9 mouse cellular contexts compared by ENCODE assay signal in the genomic region with DNA sequence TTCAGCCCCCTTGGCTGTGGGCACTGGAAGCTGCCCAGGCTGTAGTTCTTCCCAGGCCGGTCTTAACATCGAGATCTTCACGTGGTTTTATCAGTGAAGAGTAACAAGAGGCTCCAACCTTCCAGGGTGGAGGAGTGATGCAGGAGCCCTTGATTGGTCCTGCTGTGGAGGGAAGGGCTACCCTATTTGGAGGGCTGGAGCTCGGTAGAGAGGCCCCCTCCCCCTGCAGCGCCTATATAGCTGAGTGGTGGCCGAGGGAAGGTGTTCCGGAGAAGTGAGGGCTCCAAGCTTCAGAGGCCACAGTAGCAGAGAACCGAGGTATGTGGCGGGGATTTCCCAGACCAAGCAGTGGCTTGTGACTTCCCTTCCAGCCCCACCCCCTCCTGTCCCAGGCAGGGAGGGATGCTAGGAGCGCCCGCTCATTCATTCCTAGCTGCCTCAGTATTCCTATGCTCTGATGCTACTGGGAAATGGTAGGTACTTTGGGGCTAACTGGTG. TPM values are rescaled to one million over a fixed set of nuclear protein-coding genes. Genes with fewer than 3 reads are reported as not detected.
DNase-seq lines count a peak whose midpoint lies in the region; ATAC-seq and TF ChIP-seq lines count a peak whose summit lies in the region.
"Had no signal": no experiment of that assay in that cellular context is flagged by ENCODE, and none has a peak within 500 bp of the region (broad histone marks: within the 10 kb centered on the region; RNA-seq: fewer than 3 reads in every experiment).

Prnd (plus strand) TSS at position 264 of the 498 bp plus-strand sequence.

- TF ChIP-seq EP300 in ES-Bruce4 (IDR thresholded peaks at IDR 0.05; ENCODE audit: insufficient read depth, low read depth, low read length) = 0 out of 2 replicates have a peak, but pooled peaks have one; percentile 13

- H3K27me3 ChIP-seq in lung, embryonic 14.5 days (ENCODE audit: insufficient read depth, low read length) = peaks cover 26% of the 10 kb centered on the region
- H3K27me3 ChIP-seq in ES-Bruce4 (ENCODE audit: control insufficient read depth, insufficient read depth, low read length, poor library complexity, severe bottlenecking) = no peaks in the 10 kb centered on the region
- peaks cover 50% of the 10 kb centered on the region for H3K27me3 ChIP-seq in limb, embryonic 10.5 days (ENCODE audit: low read depth, poor library complexity, severe bottlenecking)

- WGBS in lung, embryonic 14.5 days = 5% methylated on average over 11 of the region's 11 CpGs
- 13% methylated on average over 11 of the region's 11 CpGs for WGBS in limb, embryonic 10.5 days

- H3K4me3 ChIP-seq in lung, embryonic 14.5 days (ENCODE audit: low read depth, low read length) = peak within 1 kb of the TSS; percentile 8; the same call in 1 of the 2 replicates
- no peak within 1 kb of the TSS for H3K4me3 ChIP-seq in ES-Bruce4 (ENCODE audit: low read depth, low read length)
- H3K4me3 ChIP-seq in limb, embryonic 10.5 days = 0 out of 2 replicates have a peak within 1 kb of the TSS, but pooled peaks have one; percentile 7

- no peak for TF ChIP-seq POLR2A in ES-Bruce4 (IDR thresholded peaks at IDR 0.05; ENCODE audit: insufficient read depth, low read length)

- DNase-seq in lung, embryonic 14.5 days = peak; percentile 53
- DNase-seq in lung, postnatal 10 days = no peak
- no peak for DNase-seq in gonadal fat pad, adult 2 months (ENCODE audit: low read depth)
- no peak for DNase-seq in limb, embryonic 10.5 days (ENCODE audit: low spot score)
- no peak for DNase-seq in right cerebral cortex, postnatal 4 days
- no peak for DNase-seq in embryo, embryonic 11 days

- H3K9ac ChIP-seq in lung, embryonic 14.5 days = no peak within 1 kb of the TSS; the same call in 1 of the 2 replicates
- no peak within 1 kb of the TSS for H3K9ac ChIP-seq in ES-Bruce4 (ENCODE audit: low read depth, poor library complexity, severe bottlenecking)

- H3K27ac ChIP-seq in lung, embryonic 14.5 days (ENCODE audit: low read depth) = no peak within 1 kb of the TSS
- H3K27ac ChIP-seq in ES-Bruce4 (ENCODE audit: insufficient read depth, low read length) = no peak within 1 kb of the TSS
- H3K27ac ChIP-seq in limb, embryonic 10.5 days = 0 out of 2 replicates have a peak within 1 kb of the TSS, but pooled peaks have one; percentile 17

- H3K36me3 ChIP-seq in lung, embryonic 14.5 days (ENCODE audit: insufficient read depth) = no peaks in the 10 kb centered on the region
- no peaks in the 10 kb centered on the region for H3K36me3 ChIP-seq in ES-Bruce4 (ENCODE audit: control insufficient read depth, insufficient read depth, low read length, poor library complexity, severe bottlenecking)
- no peaks in the 10 kb centered on the region for H3K36me3 ChIP-seq in limb, embryonic 10.5 days

- H3K4me2 ChIP-seq in lung, embryonic 14.5 days = peak within 1 kb of the TSS; percentile 52; the same call in 1 of the 2 replicates

- TF ChIP-seq CTCF in lung, embryonic 14.5 days (IDR thresholded peaks at IDR 0.05; ENCODE audit: low read depth) = no peak
- TF ChIP-seq CTCF in ES-Bruce4 (IDR thresholded peaks at IDR 0.05; ENCODE audit: low read depth, low read length) = no peak

- H3K9me3 ChIP-seq in lung, embryonic 14.5 days (ENCODE audit: low read depth, low read length) = no peaks in the 10 kb centered on the region
- no peaks in the 10 kb centered on the region for H3K9me3 ChIP-seq in ES-Bruce4 (replicated peaks; ENCODE audit: control insufficient read depth, insufficient read depth, low read length, poor library complexity, severe bottlenecking)
- H3K9me3 ChIP-seq in limb, embryonic 10.5 days (replicated peaks) = no peaks in the 10 kb centered on the region

- ATAC-seq in lung, embryonic 14.5 days (ENCODE audit: insufficient read depth) = peak; percentile 39; the same call in 1 of the 2 replicates
- no peak for ATAC-seq in frontal cortex, adult (ENCODE audit: low TSS enrichment)

- H3K4me1 ChIP-seq in lung, embryonic 14.5 days (ENCODE audit: insufficient read depth) = no peaks in the 10 kb centered on the region; the same call in 1 of the 2 replicates
- peaks cover 6% of the 10 kb centered on the region for H3K4me1 ChIP-seq in ES-Bruce4 (ENCODE audit: control insufficient read depth, insufficient read depth, low read length)
- peaks cover 23% of the 10 kb centered on the region for H3K4me1 ChIP-seq in limb, embryonic 10.5 days

RNA-seq across cellular contexts. Expression of gene Prnd, which starts in this region (rescaled TPM):
- polyA plus RNA-seq in lung, embryonic 14.5 days (2014; fragmentation: Nextera tagmentation; extraction: Ambion mirVana) = 55.8 and 57.3 TPM in 2 replicates
- 1.1 and 2.0 TPM in 2 replicates for polyA plus RNA-seq in ES-Bruce4 (2011; ENCODE audit: insufficient read depth, insufficient read length, low read depth, missing spikeins)
- polyA plus RNA-seq in gonadal fat pad, adult 2 months (2012; rRNA removed) = 12.3 and 14.4 TPM in 2 replicates
- 11.0 and 13.7 TPM in 2 replicates for polyA plus RNA-seq in limb, embryonic 10.5 days (2016; fragmentation: Nextera tagmentation; extraction: Ambion mirVana)
- polyA plus RNA-seq: liver, adult 2 months had no signal
